Mouse (Mus musculus): ENCODE data around the gene Adarb1. TPM values are rescaled to one million over a fixed set of nuclear protein-coding genes. Genes with fewer than 3 reads are reported as not detected.

Adarb1 gene
- total and polyA plus RNA-seq, 3 experiments = 11.4 to 17.2 (median 17.1) TPM

DNA sequence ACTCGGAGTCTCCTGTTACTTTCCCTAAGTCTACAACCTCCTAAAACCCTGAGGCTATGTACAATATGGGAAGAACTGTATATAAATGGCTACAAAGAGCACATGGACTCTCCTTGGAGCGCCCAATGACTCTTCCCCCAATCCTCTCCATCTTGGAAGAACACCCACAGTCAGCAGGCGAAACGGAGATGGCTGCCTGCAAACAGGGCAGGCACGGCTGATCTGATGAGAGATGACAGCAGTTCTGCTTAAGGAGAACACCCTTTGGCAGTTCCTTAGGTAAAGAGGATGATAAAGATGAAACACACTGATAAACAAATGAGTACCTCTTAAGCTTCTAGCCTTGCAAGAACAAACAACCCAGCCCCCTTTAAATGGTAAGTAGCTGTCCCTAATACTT lies 43.7 kb downstream of the Adarb1 start:
- Histone ChIP-seq H3K9ac (ENCODE audit: low read depth, low read length) (no peak overlapping the region), H3K36me3 (ENCODE audit: control insufficient read depth, insufficient read depth, low read length) (no peaks in the 10 kb centered on the region), H3K4me3 (no peak overlapping the region), H3K4me1 (ENCODE audit: control insufficient read depth, insufficient read depth, low read length) (peaks cover 15% of the 10 kb centered on the region), H3K27ac (no peak overlapping the region), H3K27me3 (ENCODE audit: control insufficient read depth, insufficient read depth, low read length) (no peaks in the 10 kb centered on the region), H3K79me2 (replicated peaks; ENCODE audit: control insufficient read depth, insufficient read depth, low read length) (peaks cover 5% of the 10 kb centered on the region)
- no peak for DNase-seq
- no peak for TF ChIP-seq EP300 (IDR thresholded peaks at IDR 0.05; ENCODE audit: insufficient read depth, low read depth, low read length)
- no peak for TF ChIP-seq CTCF (IDR thresholded peaks at IDR 0.05)
- TF ChIP-seq POLR2A (IDR thresholded peaks at IDR 0.05; ENCODE audit: insufficient read depth, low read depth, low read length) = no peak
- intact Hi-C loops (cut with DNase I) = no loop called here
- WGBS = 94% methylated on average over 5 of the region's 5 CpGs

DNA sequence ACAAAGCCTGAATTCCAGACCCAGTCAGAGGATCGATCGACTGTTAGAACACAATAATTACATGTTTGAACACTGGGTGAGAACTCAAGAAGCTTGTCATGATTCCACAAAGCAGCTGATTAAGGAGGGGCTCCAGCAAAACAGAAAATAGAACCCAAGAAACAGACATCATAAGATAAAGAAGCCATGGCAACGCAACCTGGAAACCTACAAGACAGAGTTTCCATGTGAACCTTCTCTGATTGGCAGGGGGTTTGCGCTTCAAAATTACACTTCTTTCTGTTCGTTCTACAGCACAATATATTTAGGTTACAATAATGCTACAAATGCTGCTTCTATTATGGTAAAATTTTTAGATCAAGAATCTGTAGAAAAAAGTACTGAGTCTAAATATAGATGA lies 47.9 kb downstream of the Adarb1 start:
- Histone ChIP-seq H3K4me1 (ENCODE audit: control insufficient read depth, insufficient read depth, low read length) (peaks cover 13% of the 10 kb centered on the region), H3K36me3 (ENCODE audit: control insufficient read depth, insufficient read depth, low read length) (no peaks in the 10 kb centered on the region; the same call in 1 of the 2 replicates), H3K27me3 (ENCODE audit: control insufficient read depth, insufficient read depth, low read length) (no peaks in the 10 kb centered on the region), H3K27ac (no peak overlapping the region), H3K4me3 (no peak overlapping the region), H3K79me2 (replicated peaks; ENCODE audit: control insufficient read depth, insufficient read depth, low read length) (peaks cover 2% of the 10 kb centered on the region; the same call in 1 of the 2 replicates), H3K9ac (ENCODE audit: low read depth, low read length) (no peak overlapping the region)
- no peak for DNase-seq
- 85% methylated on average over 5 of the region's 5 CpGs for WGBS
- intact Hi-C loops (cut with DNase I) = no loop called here
- TF ChIP-seq POLR2A (IDR thresholded peaks at IDR 0.05; ENCODE audit: insufficient read depth, low read depth, low read length) (no peak), CTCF (IDR thresholded peaks at IDR 0.05) (no peak), EP300 (IDR thresholded peaks at IDR 0.05; ENCODE audit: insufficient read depth, low read depth, low read length) (no peak)

DNA sequence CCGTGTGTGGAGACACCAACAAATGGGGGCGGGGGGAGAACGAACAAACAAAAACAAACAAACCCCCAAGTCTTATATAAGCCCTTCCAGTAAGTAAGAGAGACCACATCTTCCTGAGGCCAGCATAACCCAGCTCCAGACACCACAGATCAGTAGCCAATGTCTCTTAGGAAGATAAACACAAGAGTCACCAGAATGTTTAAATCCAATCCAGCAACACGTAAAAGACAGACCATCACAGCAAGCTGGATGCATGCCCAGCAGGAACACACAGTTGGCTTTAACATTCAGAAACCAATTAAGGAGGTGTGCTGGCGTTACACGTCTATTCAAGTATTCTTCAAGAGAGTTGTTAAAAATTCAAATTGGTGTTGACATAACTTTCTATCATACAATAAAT lies 50.1 kb downstream of the Adarb1 start:
- no peak for TF ChIP-seq EP300 (IDR thresholded peaks at IDR 0.05; ENCODE audit: insufficient read depth, low read depth, low read length)
- no peak for TF ChIP-seq CTCF (IDR thresholded peaks at IDR 0.05)
- no peak for TF ChIP-seq POLR2A (IDR thresholded peaks at IDR 0.05; ENCODE audit: insufficient read depth, low read depth, low read length)
- Histone ChIP-seq H3K36me3 (ENCODE audit: control insufficient read depth, insufficient read depth, low read length) (no peaks in the 10 kb centered on the region; the same call in 1 of the 2 replicates), H3K27ac (no peak overlapping the region), H3K4me3 (no peak overlapping the region), H3K9ac (ENCODE audit: low read depth, low read length) (no peak overlapping the region), H3K79me2 (replicated peaks; ENCODE audit: control insufficient read depth, insufficient read depth, low read length) (no peaks in the 10 kb centered on the region), H3K4me1 (ENCODE audit: control insufficient read depth, insufficient read depth, low read length) (peaks cover 13% of the 10 kb centered on the region), H3K27me3 (ENCODE audit: control insufficient read depth, insufficient read depth, low read length) (no peaks in the 10 kb centered on the region)
- intact Hi-C loops (cut with DNase I) = loop anchor here (5.0 kb wide), 1 partner anchor 49 kb away; the partner anchor contains the start of gene Adarb1
- DNase-seq = no peak
- WGBS = 52% methylated on average over 6 of the region's 6 CpGs

- no peak overlapping the region for H3K4me3 ChIP-seq
- H3K79me2 ChIP-seq (replicated peaks; ENCODE audit: control insufficient read depth, insufficient read depth, low read length) = no peaks in the 10 kb centered on the region
- no peaks in the 10 kb centered on the region; the same call in 1 of the 2 replicates for H3K36me3 ChIP-seq (ENCODE audit: control insufficient read depth, insufficient read depth, low read length)
- H3K27me3 ChIP-seq (ENCODE audit: control insufficient read depth, insufficient read depth, low read length) = no peaks in the 10 kb centered on the region
- no peak overlapping the region for H3K27ac ChIP-seq
- no peak for DNase-seq
- 86% methylated on average over 4 of the region's 4 CpGs for WGBS
- no peak overlapping the region for H3K9ac ChIP-seq (ENCODE audit: low read depth, low read length)
- TF ChIP-seq EP300 (IDR thresholded peaks at IDR 0.05; ENCODE audit: insufficient read depth, low read depth, low read length) = no peak
- TF ChIP-seq CTCF (IDR thresholded peaks at IDR 0.05) = no peak
- no peak for TF ChIP-seq POLR2A (IDR thresholded peaks at IDR 0.05; ENCODE audit: insufficient read depth, low read depth, low read length)
- peaks cover 8% of the 10 kb centered on the region for H3K4me1 ChIP-seq (ENCODE audit: control insufficient read depth, insufficient read depth, low read length)
- intact Hi-C loops (cut with DNase I) = loop anchor here (5.0 kb wide), 1 partner anchor 50 kb away; the partner anchor contains the start of gene Adarb1
Observed at GRCm38 (mm10) chr10:77366959-77367358, 51.1 kb downstream of the Adarb1 start.

DNA sequence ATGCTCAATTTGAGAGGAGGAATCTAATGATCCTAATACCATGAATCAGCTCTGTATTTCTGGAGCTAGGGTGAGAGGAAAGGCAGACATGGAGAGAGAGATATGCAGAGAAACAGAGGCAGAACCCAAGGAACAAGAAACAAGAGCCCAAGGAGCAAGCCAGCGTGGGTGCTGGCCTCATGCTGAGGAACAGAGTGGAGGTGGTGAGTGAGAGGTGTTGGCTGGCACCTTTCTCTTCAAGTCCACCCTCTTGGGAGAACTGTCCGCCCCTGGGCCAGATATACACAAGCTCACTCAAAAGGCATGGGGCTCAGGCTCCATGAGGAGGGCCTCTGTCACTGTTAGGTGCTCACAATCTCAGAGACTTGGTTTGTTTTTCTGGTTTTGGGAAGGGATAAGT lies 52.9 kb downstream of the Adarb1 start:
- intact Hi-C loops (cut with DNase I) = loop anchor here (5.0 kb wide), 1 partner anchor 52 kb away; the partner anchor contains the start of gene Adarb1

GRCm38 (mm10) chr10:77360486-77360885 lies 57.6 kb downstream of the Adarb1 start:
- Histone ChIP-seq H3K79me2 (replicated peaks; ENCODE audit: control insufficient read depth, insufficient read depth, low read length) (no peaks in the 10 kb centered on the region), H3K4me1 (ENCODE audit: control insufficient read depth, insufficient read depth, low read length) (no peaks in the 10 kb centered on the region), H3K4me3 (no peak overlapping the region), H3K9ac (ENCODE audit: low read depth, low read length) (no peak overlapping the region), H3K36me3 (ENCODE audit: control insufficient read depth, insufficient read depth, low read length) (no peaks in the 10 kb centered on the region), H3K27ac (0 out of 2 replicates have a peak overlapping the region, but pooled peaks have one; percentile 17), H3K27me3 (ENCODE audit: control insufficient read depth, insufficient read depth, low read length) (no peaks in the 10 kb centered on the region)
- intact Hi-C loops (cut with DNase I) = no loop called here
- no peak for TF ChIP-seq CTCF (IDR thresholded peaks at IDR 0.05)
- no peak for TF ChIP-seq POLR2A (IDR thresholded peaks at IDR 0.05; ENCODE audit: insufficient read depth, low read depth, low read length)
- WGBS = 53% methylated on average over 2 of the region's 2 CpGs
- DNase-seq = peak in 1 of 2 experiments; percentile 55

More for the DNA sequence above, 52.9 kb downstream of the Adarb1 start:
- Histone ChIP-seq H3K27ac (no peak overlapping the region), H3K9ac (ENCODE audit: low read depth, low read length) (no peak overlapping the region), H3K4me1 (ENCODE audit: control insufficient read depth, insufficient read depth, low read length) (peaks cover 4% of the 10 kb centered on the region), H3K79me2 (replicated peaks; ENCODE audit: control insufficient read depth, insufficient read depth, low read length) (no peaks in the 10 kb centered on the region), H3K36me3 (ENCODE audit: control insufficient read depth, insufficient read depth, low read length) (no peaks in the 10 kb centered on the region; the same call in 1 of the 2 replicates), H3K4me3 (no peak overlapping the region), H3K27me3 (ENCODE audit: control insufficient read depth, insufficient read depth, low read length) (no peaks in the 10 kb centered on the region)
- TF ChIP-seq CTCF (IDR thresholded peaks at IDR 0.05) (no peak), EP300 (IDR thresholded peaks at IDR 0.05; ENCODE audit: insufficient read depth, low read depth, low read length) (no peak), POLR2A (IDR thresholded peaks at IDR 0.05; ENCODE audit: insufficient read depth, low read depth, low read length) (no peak)
- 82% methylated on average over 2 of the region's 2 CpGs for WGBS
- DNase-seq = no peak

All from heart, adult 2 months (tissue).